Mouse (Mus musculus) erythroblast, embryonic 14.5 days (primary cell): ENCODE measurements around the gene Qprt. TPM values are rescaled to one million over a fixed set of nuclear protein-coding genes. Genes with fewer than 3 reads are reported as not detected.

Source experiments
- H3K27me3 ChIP-seq: 2 replicates; pipeline ENCODE4 v1.6.1; 2012; ENCODE audit warnings: inconsistent platforms; ENCODE audit not compliant: control insufficient read depth
- H3K36me3 ChIP-seq: 2 replicates; pipeline ENCODE4 v1.6.1; 2012; ENCODE audit warnings: mild to moderate bottlenecking, inconsistent platforms; ENCODE audit not compliant: control insufficient read depth
- H3K4me1 ChIP-seq: 2 replicates; pipeline ENCODE4 v1.6.1; 2012; ENCODE audit warnings: inconsistent platforms; ENCODE audit not compliant: control insufficient read depth
- H3K4me3 ChIP-seq: replicated peaks from 2 replicates; pipeline ENCODE3; 2012; ENCODE audit warnings: moderate library complexity, mild to moderate bottlenecking, inconsistent platforms
- H3K9me3 ChIP-seq: 2 replicates; pipeline ENCODE4 v1.6.1; 2012; ENCODE audit warnings: low read length, inconsistent platforms, mixed read lengths; ENCODE audit not compliant: control insufficient read depth
- GATA1 ChIP-seq: IDR thresholded peaks from 2 replicates; pipeline ENCODE4 v1.6.1; 2012; ENCODE audit warnings: low read length, inconsistent platforms, mixed read lengths
- TAL1 ChIP-seq: IDR thresholded peaks from 3 replicates; pipeline ENCODE4 v1.6.1; 2012; ENCODE audit warnings: low read length, inconsistent platforms, mixed read lengths
- polyA plus RNA-seq: library from polyadenylated mRNA; stranded (reverse); fragments of >175 nt; gene quantifications from 2 replicates; pipeline ENCODE4 v1.2.3, GENCODE M21; 2012

Gene Qprt
- polyA plus RNA-seq, 1 experiment = 0.17 TPM

- Histone ChIP-seq H3K36me3 (peaks cover 2% of the 10 kb centered on the region; the same call in 1 of the 2 replicates), H3K4me1 (peaks cover 15% of the 10 kb centered on the region), H3K4me3 (no peak overlapping the region), H3K9me3 (peaks cover 1% of the 10 kb centered on the region), H3K27me3 (no peaks in the 10 kb centered on the region)
- TF ChIP-seq GATA1 = no peak
- no peak for TF ChIP-seq TAL1
Measured at GRCm38 (mm10) chr7:127103960-127104359, 18.1 kb downstream of the Qprt start.

GRCm38 (mm10) chr7:127102148-127102547 lies 19.9 kb downstream of the Qprt start:
- H3K4me1 ChIP-seq = peaks cover 24% of the 10 kb centered on the region
- no peaks in the 10 kb centered on the region for H3K36me3 ChIP-seq
- H3K9me3 ChIP-seq = peaks cover 6% of the 10 kb centered on the region
- no peak overlapping the region for H3K4me3 ChIP-seq
- no peaks in the 10 kb centered on the region for H3K27me3 ChIP-seq
- TF ChIP-seq GATA1 (no peak), TAL1 (no peak)

- TF ChIP-seq GATA1 (no peak), TAL1 (no peak)
- Histone ChIP-seq H3K27me3 (no peaks in the 10 kb centered on the region), H3K4me1 (peaks cover 24% of the 10 kb centered on the region), H3K36me3 (no peaks in the 10 kb centered on the region), H3K9me3 (peaks cover 6% of the 10 kb centered on the region), H3K4me3 (no peak overlapping the region)
Measured at GRCm38 (mm10) chr7:127101451-127102016, 20.5 kb downstream of the Qprt start.

GRCm38 (mm10) chr7:127099528-127099927 lies 22.5 kb downstream of the Qprt start:
- TF ChIP-seq GATA1 = no peak
- TF ChIP-seq TAL1 = no peak
- no peak overlapping the region for H3K4me3 ChIP-seq
- H3K36me3 ChIP-seq = peaks cover under 1% of the 10 kb centered on the region
- peaks cover 6% of the 10 kb centered on the region for H3K9me3 ChIP-seq
- no peaks in the 10 kb centered on the region for H3K27me3 ChIP-seq
- peaks cover 19% of the 10 kb centered on the region for H3K4me1 ChIP-seq

GRCm38 (mm10) chr7:127098950-127099349 lies 23.1 kb downstream of the Qprt start:
- peaks cover 7% of the 10 kb centered on the region for H3K36me3 ChIP-seq
- H3K9me3 ChIP-seq = peaks cover 6% of the 10 kb centered on the region
- TF ChIP-seq GATA1 (no peak), TAL1 (no peak)
- H3K4me3 ChIP-seq = no peak overlapping the region
- H3K27me3 ChIP-seq = no peaks in the 10 kb centered on the region
- peaks cover 13% of the 10 kb centered on the region for H3K4me1 ChIP-seq

- no peak overlapping the region for H3K4me3 ChIP-seq
- H3K9me3 ChIP-seq = peaks cover 6% of the 10 kb centered on the region
- peaks cover 12% of the 10 kb centered on the region for H3K4me1 ChIP-seq
- TF ChIP-seq GATA1 = no peak
- no peaks in the 10 kb centered on the region for H3K27me3 ChIP-seq
- peaks cover 9% of the 10 kb centered on the region for H3K36me3 ChIP-seq
Measured at GRCm38 (mm10) chr7:127098521-127098920, 23.5 kb downstream of the Qprt start.

- peaks cover 24% of the 10 kb centered on the region for H3K36me3 ChIP-seq
- no peak overlapping the region for H3K4me3 ChIP-seq
- H3K4me1 ChIP-seq = peaks cover 32% of the 10 kb centered on the region
- H3K9me3 ChIP-seq = peaks cover 6% of the 10 kb centered on the region
- no peaks in the 10 kb centered on the region for H3K27me3 ChIP-seq
- TF ChIP-seq GATA1 (no peak), TAL1 (no peak)
Measured at GRCm38 (mm10) chr7:127096456-127096855, 25.6 kb downstream of the Qprt start.

GRCm38 (mm10) chr7:127093914-127094313 lies 28.1 kb downstream of the Qprt start:
- H3K27me3 ChIP-seq = no peaks in the 10 kb centered on the region
- H3K4me3 ChIP-seq = no peak overlapping the region
- peaks cover 53% of the 10 kb centered on the region for H3K4me1 ChIP-seq
- TF ChIP-seq GATA1 (no peak), TAL1 (no peak)
- peaks cover 5% of the 10 kb centered on the region for H3K9me3 ChIP-seq
- H3K36me3 ChIP-seq = peaks cover 24% of the 10 kb centered on the region

GRCm38 (mm10) chr7:127091114-127091896 lies 30.7 kb downstream of the Qprt start, which contains the start of gene AI467606:
Gene AI467606 (plus strand): TSS chr7:127091359.
- no peaks in the 10 kb centered on the region for H3K9me3 ChIP-seq
- H3K36me3 ChIP-seq = peaks cover 24% of the 10 kb centered on the region
- TF ChIP-seq GATA1 = 0 out of 2 replicates have a peak, but pooled peaks have one; percentile 24
- peak; percentile 59; the same call in 2 of the 3 replicates for TF ChIP-seq TAL1
- H3K27me3 ChIP-seq = no peaks in the 10 kb centered on the region
- H3K4me1 ChIP-seq = peaks cover 52% of the 10 kb centered on the region
- peak within 1 kb of the TSS; percentile 76 for H3K4me3 ChIP-seq
